Mouse (Mus musculus) lung, embryonic 14.5 days (tissue): Measurements from ENCODE around the gene Ppfia1. TPM values are rescaled to one million over a fixed set of nuclear protein-coding genes. Genes with fewer than 3 reads are reported as not detected.

ENCODE experiments used
- ATAC-seq: fragments of 200-750 bp; cut with Nextera tagmentation; 2 replicates; pipeline ENCODE4 v1.8.0; 2017; ENCODE audit warnings: mild to moderate bottlenecking, moderate TSS enrichment, moderate library complexity; ENCODE audit not compliant: insufficient read depth
- DNase-seq: peaks from one replicate; pipeline ENCODE4 v3.0.0-alpha.2; 2015
- H3K27ac ChIP-seq: fragments of 300-500 bp; sonication (generic); 2 replicates; pipeline ENCODE4 v1.5.1; 2014; ENCODE audit warnings: low read depth, mild to moderate bottlenecking, moderate library complexity
- H3K27me3 ChIP-seq: fragments of 300-500 bp; sonication (generic); 2 replicates; pipeline ENCODE4 v1.6.1; 2014; ENCODE audit warnings: low read length, control low read depth; ENCODE audit not compliant: insufficient read depth
- H3K36me3 ChIP-seq: fragments of 300-500 bp; sonication (generic); 2 replicates; pipeline ENCODE4 v1.6.1; 2014; ENCODE audit warnings: control low read depth; ENCODE audit not compliant: insufficient read depth
- H3K4me1 ChIP-seq: fragments of 300-500 bp; sonication (generic); 2 replicates; pipeline ENCODE4 v1.6.1; 2014; ENCODE audit warnings: antibody characterized with exemption, control low read depth; ENCODE audit not compliant: insufficient read depth
- H3K4me2 ChIP-seq: fragments of 300-500 bp; sonication (generic); 2 replicates; pipeline ENCODE4 v1.6.1; 2014; ENCODE audit warnings: mild to moderate bottlenecking
- H3K4me3 ChIP-seq: fragments of 300-500 bp; sonication (generic); 2 replicates; pipeline ENCODE4 v1.5.1; 2014; ENCODE audit warnings: low read depth, low read length
- H3K9ac ChIP-seq: fragments of 300-500 bp; sonication (generic); 2 replicates; pipeline ENCODE4 v1.6.1; 2014
- H3K9me3 ChIP-seq: fragments of 300-500 bp; sonication (generic); 2 replicates; pipeline ENCODE4 v1.6.1; 2016; ENCODE audit warnings: low read depth, low read length, control low read depth
- CTCF ChIP-seq: IDR thresholded peaks from 2 replicates; pipeline ENCODE4 v1.5.1; 2016; ENCODE audit warnings: antibody characterized with exemption, low read depth
- WGBS: fragments of 180-500 bp; shearing (Covaris S2); extraction: QIAGEN DNeasy Blood & Tissue Kit; methylation state at CpG from one replicate; pipeline ENCODE4 v1.1.7; 2014; 5-methylcytosine and 5-hydroxymethylcytosine counted together
- polyA plus RNA-seq: library from polyadenylated mRNA; unstranded; fragments of >200 nt; fragmentation: Nextera tagmentation; extraction: Ambion mirVana; gene quantifications from 2 replicates; pipeline ENCODE4 v1.2.1, GENCODE M21; 2014

The Ppfia1 gene
- polyA plus RNA-seq, 1 experiment from 2014 or later, result 47.6 TPM

DNA sequence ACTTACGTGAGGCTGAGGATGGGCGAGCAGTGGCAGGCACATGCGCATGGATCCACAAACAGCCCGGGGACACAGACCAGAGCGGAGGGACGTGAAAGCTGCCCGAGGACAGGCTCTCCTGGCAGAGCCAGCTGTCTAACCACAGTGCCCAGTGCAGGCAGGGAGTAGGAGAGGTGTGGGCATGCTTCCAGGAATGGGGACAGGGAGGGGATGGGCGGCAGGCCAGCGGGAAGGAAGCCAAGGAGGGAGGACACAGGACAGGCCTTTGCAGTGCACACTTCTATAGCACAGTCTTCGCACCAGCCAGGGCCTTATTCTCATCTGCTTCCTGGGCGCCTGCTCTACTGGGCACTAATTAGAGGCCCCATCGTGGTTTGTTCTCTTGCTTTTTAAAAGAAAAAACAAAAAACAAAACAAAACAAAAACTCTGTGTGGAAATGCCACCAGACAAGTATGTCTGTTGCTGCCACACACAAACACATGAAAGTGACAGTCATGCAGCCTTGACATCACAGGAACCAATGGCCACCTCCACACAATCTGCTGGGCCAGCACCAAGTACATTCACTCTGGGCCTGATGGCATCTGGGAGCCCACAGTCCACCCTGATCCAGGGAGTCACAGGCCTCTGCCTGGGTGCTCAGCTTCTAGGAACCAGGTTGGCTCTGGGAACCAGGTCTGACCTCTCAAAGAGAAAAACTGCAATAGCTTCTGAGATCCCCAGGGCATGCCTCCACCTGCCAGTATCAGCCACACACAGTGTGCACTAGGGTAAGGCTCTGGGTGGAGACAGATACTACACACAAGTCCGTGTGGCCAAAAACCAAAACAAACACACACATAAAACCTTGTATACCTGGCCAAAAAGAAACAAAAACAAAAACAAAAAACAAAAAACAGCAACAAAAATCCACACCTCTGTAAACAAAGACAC lies 103.6 kb downstream of the Ppfia1 start:
- Histone ChIP-seq H3K9me3 (no peaks in the 10 kb centered on the region), H3K36me3 (peaks cover 100% of the 10 kb centered on the region), H3K27ac (no peak overlapping the region), H3K4me2 (no peak overlapping the region), H3K9ac (no peak overlapping the region), H3K27me3 (no peaks in the 10 kb centered on the region), H3K4me3 (no peak overlapping the region), H3K4me1 (no peaks in the 10 kb centered on the region)
- TF ChIP-seq CTCF, result no peak
- peak; percentile 26 for DNase-seq
- peak; percentile 41; the same call in 1 of the 2 replicates for ATAC-seq
- 90% methylated on average over 13 of the region's 13 CpGs for WGBS

DNA sequence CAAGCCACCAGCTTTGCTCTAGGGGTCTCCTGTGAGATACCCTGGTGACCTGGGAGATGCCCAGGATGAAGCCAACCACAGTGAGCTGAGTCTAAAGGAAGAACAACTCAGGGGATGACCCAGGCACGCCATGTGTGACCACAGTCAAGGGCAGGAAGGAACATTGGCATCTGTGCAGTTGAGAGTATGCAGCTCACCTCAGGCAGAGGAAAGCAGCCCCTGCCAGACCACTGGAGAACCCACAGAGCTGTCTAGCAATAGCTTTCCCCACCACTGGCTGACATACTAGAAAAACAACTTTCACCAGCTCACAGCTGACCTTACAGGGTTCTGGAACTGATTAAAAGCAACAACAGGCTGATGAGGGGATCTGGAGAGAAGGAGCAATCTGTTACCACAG lies 105.3 kb downstream of the Ppfia1 start:
- Histone ChIP-seq H3K4me1 (no peaks in the 10 kb centered on the region), H3K4me3 (no peak overlapping the region), H3K27ac (no peak overlapping the region), H3K27me3 (no peaks in the 10 kb centered on the region), H3K9ac (no peak overlapping the region), H3K9me3 (no peaks in the 10 kb centered on the region), H3K4me2 (no peak overlapping the region), H3K36me3 (peaks cover 94% of the 10 kb centered on the region)
- no peak for TF ChIP-seq CTCF
- no peak for ATAC-seq
- 89% methylated on average over 1 of the region's 1 CpGs for WGBS
- DNase-seq, result no peak

DNA sequence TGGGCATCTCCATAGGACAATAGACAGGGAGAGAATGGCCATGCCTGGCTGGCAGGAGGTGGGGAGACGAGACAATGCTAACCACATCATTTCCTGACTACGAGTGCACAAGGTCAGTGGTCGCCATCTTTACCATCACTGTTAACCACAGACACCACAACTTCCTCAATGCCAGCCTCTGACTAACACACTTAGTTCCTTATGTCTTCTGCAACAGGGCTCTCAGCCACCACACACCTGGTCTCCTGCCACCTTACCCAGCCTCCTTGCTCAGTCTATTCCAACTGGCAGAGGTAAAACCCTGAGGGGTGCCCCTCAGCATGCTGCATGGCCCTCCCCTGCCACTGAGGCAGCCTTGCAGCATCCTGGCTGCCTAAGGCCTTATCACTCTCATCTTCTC lies 106.4 kb downstream of the Ppfia1 start:
- 77% methylated on average over 3 of the region's 3 CpGs for WGBS
- Histone ChIP-seq H3K4me3 (no peak overlapping the region), H3K4me1 (no peaks in the 10 kb centered on the region), H3K4me2 (no peak overlapping the region), H3K9ac (no peak overlapping the region), H3K36me3 (peaks cover 94% of the 10 kb centered on the region), H3K27ac (no peak overlapping the region), H3K27me3 (no peaks in the 10 kb centered on the region), H3K9me3 (no peaks in the 10 kb centered on the region)
- TF ChIP-seq CTCF, result no peak
- no peak for DNase-seq
- ATAC-seq, result 0 out of 2 replicates have a peak, but pooled peaks have one; percentile 22

DNA sequence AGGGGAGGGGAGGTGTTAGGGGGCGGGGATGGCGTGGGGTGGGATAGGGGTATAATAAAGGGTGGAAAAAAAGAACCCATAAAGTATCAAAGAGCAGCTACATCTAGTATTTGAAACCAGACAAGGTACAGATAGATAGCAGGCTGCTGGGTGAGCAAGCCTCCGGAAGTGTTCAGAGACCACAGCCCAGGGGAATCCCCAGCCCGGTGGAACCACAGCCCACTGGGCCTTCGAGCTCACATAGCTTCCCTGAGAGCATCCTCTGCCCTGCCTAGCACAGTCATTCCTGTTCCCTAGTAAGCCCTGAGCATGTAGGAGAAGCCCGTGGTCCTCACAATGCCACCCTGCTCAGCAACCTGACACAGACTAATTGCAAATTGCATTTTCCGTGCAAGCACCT lies 108.7 kb downstream of the Ppfia1 start:
- 87% methylated on average over 7 of the region's 7 CpGs for WGBS

DNA sequence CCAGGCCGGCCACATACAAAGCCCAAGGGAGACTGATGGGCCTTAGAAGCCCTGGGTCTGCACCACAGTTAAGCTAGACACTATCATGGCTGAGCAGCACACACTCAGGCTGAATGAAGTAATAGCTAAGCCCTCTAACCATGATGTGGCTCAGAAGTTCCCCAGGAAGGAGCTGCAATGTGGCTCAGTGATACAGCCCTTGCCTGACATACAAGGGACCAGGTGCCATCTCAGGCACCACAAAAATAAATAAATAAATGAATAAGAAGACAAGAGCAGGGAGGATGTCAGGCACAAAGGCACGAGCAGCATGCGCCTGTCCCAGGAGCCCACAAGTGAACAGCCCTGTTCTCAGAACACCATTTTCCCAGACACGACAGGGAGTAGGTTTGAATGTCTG lies 111.6 kb downstream of the Ppfia1 start:
- TF ChIP-seq CTCF, result no peak
- 85% methylated on average over 4 of the region's 4 CpGs for WGBS
- Histone ChIP-seq H3K27ac (no peak overlapping the region), H3K4me3 (no peak overlapping the region), H3K4me2 (no peak overlapping the region), H3K4me1 (no peaks in the 10 kb centered on the region), H3K9me3 (no peaks in the 10 kb centered on the region), H3K27me3 (no peaks in the 10 kb centered on the region), H3K36me3 (peaks cover 94% of the 10 kb centered on the region), H3K9ac (no peak overlapping the region)
- ATAC-seq (no peak), DNase-seq (no peak)

More for the DNA sequence above, 108.7 kb downstream of the Ppfia1 start:
- Histone ChIP-seq H3K9me3 (no peaks in the 10 kb centered on the region), H3K4me1 (no peaks in the 10 kb centered on the region), H3K9ac (no peak overlapping the region), H3K27ac (no peak overlapping the region), H3K4me3 (no peak overlapping the region), H3K4me2 (no peak overlapping the region), H3K27me3 (no peaks in the 10 kb centered on the region), H3K36me3 (peaks cover 94% of the 10 kb centered on the region)
- no peak for DNase-seq
- ATAC-seq, result no peak
- no peak for TF ChIP-seq CTCF

DNA sequence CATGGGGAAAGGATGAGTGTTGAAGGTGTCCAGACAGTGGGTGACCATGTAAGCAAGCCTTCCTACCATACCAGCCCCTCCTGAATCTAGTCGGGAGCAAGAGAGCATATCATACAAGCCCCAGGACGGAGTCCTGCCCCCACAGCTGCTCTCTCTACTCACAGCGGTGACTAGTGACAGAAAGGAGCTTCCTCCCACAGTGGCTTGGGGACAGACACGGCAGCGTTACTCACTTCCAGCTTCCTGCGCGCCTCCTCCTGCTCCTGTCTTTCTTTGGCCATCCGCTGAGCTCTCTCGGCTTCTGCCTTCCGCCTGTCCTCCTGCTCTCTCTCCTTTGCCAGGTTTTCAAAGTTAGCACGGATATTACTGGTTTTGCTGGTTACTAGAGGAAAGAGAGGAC lies 112.1 kb downstream of the Ppfia1 start:
- H3K9ac ChIP-seq, result no peak overlapping the region
- 90% methylated on average over 11 of the region's 11 CpGs for WGBS
- no peaks in the 10 kb centered on the region for H3K9me3 ChIP-seq
- H3K27me3 ChIP-seq, result no peaks in the 10 kb centered on the region
- no peak for TF ChIP-seq CTCF
- DNase-seq, result no peak
- no peak overlapping the region for H3K4me2 ChIP-seq
- no peak for ATAC-seq
- H3K36me3 ChIP-seq, result peaks cover 94% of the 10 kb centered on the region
- no peak overlapping the region for H3K27ac ChIP-seq
- no peaks in the 10 kb centered on the region for H3K4me1 ChIP-seq
- no peak overlapping the region for H3K4me3 ChIP-seq

DNA sequence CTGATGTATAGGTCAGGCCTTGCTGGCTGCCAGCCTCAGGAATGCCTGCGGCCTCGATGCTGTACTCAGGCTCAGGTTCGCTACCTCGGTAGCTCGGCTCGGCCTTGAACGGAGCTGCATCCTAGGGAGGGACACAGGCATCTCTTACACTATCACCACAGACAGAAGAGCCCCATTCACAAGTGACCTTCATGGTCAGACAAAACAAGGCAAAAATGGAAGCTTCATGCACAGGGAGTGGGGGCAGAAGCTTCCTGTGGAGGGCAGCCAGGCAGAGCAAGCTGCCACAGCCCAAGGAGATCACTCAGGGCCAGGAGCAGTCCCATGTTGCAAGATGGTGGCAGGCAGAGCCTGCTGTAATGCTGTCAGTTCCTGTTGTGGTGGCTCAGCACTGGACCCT lies 114.7 kb downstream of the Ppfia1 start:
- 96% methylated on average over 7 of the region's 7 CpGs for WGBS
- no peaks in the 10 kb centered on the region for H3K4me1 ChIP-seq
- peaks cover 79% of the 10 kb centered on the region for H3K36me3 ChIP-seq
- DNase-seq (no peak), ATAC-seq (no peak)
- no peak overlapping the region for H3K4me2 ChIP-seq
- H3K9ac ChIP-seq, result no peak overlapping the region
- H3K27me3 ChIP-seq, result no peaks in the 10 kb centered on the region
- H3K9me3 ChIP-seq, result no peaks in the 10 kb centered on the region
- TF ChIP-seq CTCF, result no peak
- H3K4me3 ChIP-seq, result no peak overlapping the region
- H3K27ac ChIP-seq, result no peak overlapping the region
